Mouse (Mus musculus) inflammation-experienced regulatory T-cells (primary cell): Measurements from ENCODE around the gene Trim62. TPM values are rescaled to one million over a fixed set of nuclear protein-coding genes. Genes with fewer than 3 reads are reported as not detected.

Experiments used
- polyA plus RNA-seq, 2 experiments: library from polyadenylated mRNA; unstranded; fragments of 100-300 nt; shearing (Covaris generic); gene quantifications; one replicate each; pipeline ENCODE4 v1.2.1; 2017

Gene Trim62
- polyA plus RNA-seq, result 10 to 100 TPM; 13.5 to 14.1 TPM

GRCm38 (mm10) chr4:128883379-128883781, at the start of gene Trim62:
Gene Trim62, plus strand, starts transcription at chr4:128883580.

Other genes with a start within 250 kb of the Trim62 start
- 100 to 1,000 TPM; 117 to 139 TPM for gene Phc2, start 228.9 kb upstream of the Trim62 start, polyA plus RNA-seq
- under 1 TPM in 1 of 2 experiments, not detected in 1; 0.12 TPM for gene A3galt2, start 128.2 kb upstream of the Trim62 start, polyA plus RNA-seq
- 10 to 100 TPM; 26.1 to 37.5 TPM for gene Zfp362, start 77.5 kb upstream of the Trim62 start, polyA plus RNA-seq
- gene Azin2, start 78.9 kb downstream of the Trim62 start, polyA plus RNA-seq, result 1 to 10 TPM in 1 of 2 experiments, under 1 TPM in 1; 0.53 to 2.3 TPM
- 100 to 1,000 TPM; 130 to 159 TPM for gene Ak2, start 108.4 kb downstream of the Trim62 start, polyA plus RNA-seq
- gene Rnf19b, start 174.7 kb downstream of the Trim62 start, polyA plus RNA-seq, result 10 to 100 TPM; 59.1 to 61.7 TPM
- not detected for gene Tmem54, start 222.0 kb downstream of the Trim62 start, polyA plus RNA-seq
- under 1 TPM in 1 of 2 experiments, not detected in 1; 0.18 TPM for gene Hpca, start 238.5 kb downstream of the Trim62 start, polyA plus RNA-seq